Mouse (Mus musculus) liver, embryonic 14.5 days (tissue): ENCODE measurements around the gene Itgb1. TPM values are rescaled to one million over a fixed set of nuclear protein-coding genes. Genes with fewer than 3 reads are reported as not detected.

Source experiments
- ATAC-seq: fragments of 200-750 bp; cut with Nextera tagmentation; 2 replicates; pipeline ENCODE4 v1.8.0; 2017; ENCODE audit warnings: moderate number of reproducible peaks, mild to moderate bottlenecking, moderate library complexity; ENCODE audit not compliant: insufficient read depth
- DNase-seq, 3 experiments: peaks; one replicate each; pipeline ENCODE4 v3.0.0-alpha.2; 2012 to 2013; ENCODE audit warnings: low read depth in 3 of 3, low spot score in 3 of 3
- H3K27ac ChIP-seq: fragments of 300-500 bp; sonication (generic); 2 replicates; pipeline ENCODE4 v1.5.1; 2014; ENCODE audit warnings: moderate library complexity, mild to moderate bottlenecking, control low read depth, inconsistent platforms
- H3K27me3 ChIP-seq: fragments of 300-500 bp; sonication (generic); 2 replicates; pipeline ENCODE4 v1.6.1; 2014; ENCODE audit warnings: mild to moderate bottlenecking, low read length, moderate library complexity; ENCODE audit not compliant: control insufficient read depth, insufficient read depth
- H3K36me3 ChIP-seq: fragments of 300-500 bp; sonication (generic); replicated peaks from 2 replicates; pipeline ENCODE4 v1.6.1; 2014; ENCODE audit warnings: low read depth; ENCODE audit not compliant: control insufficient read depth, insufficient read depth
- H3K4me1 ChIP-seq, 2 experiments: fragments of 200-500 bp in 1 of 2; fragments of 300-500 bp in 1 of 2; sonication (generic) in 1 of 2; replicated peaks; 2 replicates each; pipeline ENCODE4 v1.6.1; 2012 to 2014; ENCODE audit warnings: antibody characterized with exemption in 1 of 2, inconsistent platforms in 1 of 2, low read length in 1 of 2; ENCODE audit not compliant: control insufficient read depth in 2 of 2, insufficient read depth in 2 of 2
- H3K4me2 ChIP-seq: fragments of 300-500 bp; sonication (generic); 2 replicates; pipeline ENCODE4 v1.6.1; 2014; ENCODE audit warnings: low read depth, mild to moderate bottlenecking, control low read depth, moderate library complexity
- H3K4me3 ChIP-seq, 2 experiments: fragments of 200-500 bp in 1 of 2; fragments of 300-500 bp in 1 of 2; sonication (generic) in 1 of 2; 2 replicates each; pipeline ENCODE4 v1.5.1; 2012 to 2014; ENCODE audit warnings: low read depth in 2 of 2, low read length in 2 of 2, mild to moderate bottlenecking in 2 of 2, control low read depth in 1 of 2, inconsistent platforms in 1 of 2, moderate library complexity in 1 of 2; ENCODE audit not compliant: insufficient read depth in 1 of 2
- H3K9ac ChIP-seq: fragments of 300-500 bp; sonication (generic); replicated peaks from 2 replicates; pipeline ENCODE4 v1.6.1; 2014; ENCODE audit warnings: mild to moderate bottlenecking, control low read depth, moderate library complexity
- H3K9me3 ChIP-seq: fragments of 300-500 bp; sonication (generic); 2 replicates; pipeline ENCODE4 v1.6.1; 2016; ENCODE audit warnings: low read length, mixed read lengths; ENCODE audit not compliant: control insufficient read depth
- CTCF ChIP-seq: IDR thresholded peaks from 2 replicates; pipeline ENCODE4 v1.5.1; 2016; ENCODE audit warnings: antibody characterized with exemption, low read depth, control low read depth
- EP300 ChIP-seq: IDR thresholded peaks from 2 replicates; pipeline ENCODE4 v1.6.1; 2016; ENCODE audit warnings: antibody characterized with exemption, low read depth
- WGBS: fragments of 180-500 bp; shearing (Covaris S2); extraction: QIAGEN DNeasy Blood & Tissue Kit; methylation state at CpG from one replicate; pipeline ENCODE4 v1.1.7; 2014; ENCODE audit not compliant: insufficient replicate concordance; 5-methylcytosine and 5-hydroxymethylcytosine counted together
- polyA plus RNA-seq, 2 experiments: library from polyadenylated mRNA; depleted of rRNA in 1 of 2; stranded (reverse) in 1 of 2; unstranded in 1 of 2; fragments of >200 nt; fragmentation: Nextera tagmentation in 1 of 2; extraction: Ambion mirVana in 1 of 2; gene quantifications; 2 replicates each; pipeline versions ENCODE4 v1.2.1 to v1.2.3; 2012 to 2014

The Itgb1 gene
- polyA plus RNA-seq, 2 experiments: 42.4 to 74.1 TPM

GRCm38 (mm10) chr8:128681970-128682369 lies 3.5 kb upstream of the Itgb1 start:
- Histone ChIP-seq H3K9me3 (no peaks in the 10 kb centered on the region), H3K4me1 (peaks cover 5 to 11% of the 10 kb centered on the region in 2 experiments; a peak in 3 of 4 replicates), H3K27me3 (no peaks in the 10 kb centered on the region), H3K9ac (no peak overlapping the region), H3K36me3 (no peaks in the 10 kb centered on the region), H3K27ac (no peak overlapping the region), H3K4me2 (no peak overlapping the region), H3K4me3 (no peak overlapping the region)
- DNase-seq (no peak), ATAC-seq (no peak)
- TF ChIP-seq CTCF (no peak), EP300 (no peak)
- WGBS: 70% methylated on average over 3 of the region's 3 CpGs

GRCm38 (mm10) chr8:128684609-128685506 lies 596 bp upstream of the Itgb1 start:
- Histone ChIP-seq H3K9me3 (no peaks in the 10 kb centered on the region), H3K4me1 (peaks cover 12 to 17% of the 10 kb centered on the region in 2 experiments), H3K4me2 (peak overlapping the region; percentile 71), H3K27me3 (no peaks in the 10 kb centered on the region), H3K27ac (peak overlapping the region; percentile 82), H3K9ac (peak overlapping the region; percentile 94), H3K4me3 (peak overlapping the region; percentile 72 to 75), H3K36me3 (no peaks in the 10 kb centered on the region)
- ATAC-seq: peak; percentile 78
- no peak for DNase-seq
- 6% methylated on average over 25 of the region's 25 CpGs for WGBS
- TF ChIP-seq CTCF: no peak
- TF ChIP-seq EP300: no peak

- H3K4me3 ChIP-seq: peak overlapping the region; percentile 75 to 91
- 0% methylated on average over 2 of the region's 2 CpGs for WGBS
- no peaks in the 10 kb centered on the region for H3K9me3 ChIP-seq
- TF ChIP-seq CTCF (no peak), EP300 (no peak)
- H3K4me1 ChIP-seq: peaks cover 22% of the 10 kb centered on the region in 2 experiments
- peak overlapping the region; percentile 82 for H3K27ac ChIP-seq
- ATAC-seq (no peak), DNase-seq (no peak)
- H3K36me3 ChIP-seq: no peaks in the 10 kb centered on the region
- H3K9ac ChIP-seq: peak overlapping the region; percentile 94
- no peaks in the 10 kb centered on the region for H3K27me3 ChIP-seq
- H3K4me2 ChIP-seq: peak overlapping the region; percentile 71
Observed at GRCm38 (mm10) chr8:128686429-128686990, 1.1 kb downstream of the Itgb1 start.

GRCm38 (mm10) chr8:128688679-128689078 lies 3.2 kb downstream of the Itgb1 start:
- TF ChIP-seq CTCF (no peak), EP300 (peak; percentile 93)
- Histone ChIP-seq H3K27me3 (no peaks in the 10 kb centered on the region), H3K4me2 (peak overlapping the region; percentile 71), H3K27ac (peak overlapping the region; percentile 46; the same call in 1 of the 2 replicates), H3K36me3 (no peaks in the 10 kb centered on the region), H3K9me3 (no peaks in the 10 kb centered on the region), H3K9ac (no peak overlapping the region; the same call in 1 of the 2 replicates), H3K4me3 (no peak overlapping the region), H3K4me1 (peaks cover 28 to 30% of the 10 kb centered on the region in 2 experiments)
- WGBS: 11% methylated on average over 3 of the region's 3 CpGs
- peak; percentile 17 for ATAC-seq
- peak; percentile 42 to 65 (median 55) for DNase-seq

- DNase-seq (peak; percentile 52 to 56 (median 53)), ATAC-seq (0 out of 2 replicates have a peak, but pooled peaks have one; percentile 7)
- H3K4me1 ChIP-seq: peaks cover 30 to 31% of the 10 kb centered on the region in 2 experiments
- TF ChIP-seq EP300: peak; percentile 71
- no peak for TF ChIP-seq CTCF
- H3K4me2 ChIP-seq: peak overlapping the region; percentile 53
- H3K36me3 ChIP-seq: no peaks in the 10 kb centered on the region
- no peaks in the 10 kb centered on the region for H3K27me3 ChIP-seq
- 76% methylated on average over 1 of the region's 1 CpGs for WGBS
- no peaks in the 10 kb centered on the region for H3K9me3 ChIP-seq
- H3K4me3 ChIP-seq: no peak overlapping the region
- peak overlapping the region; percentile 53 for H3K27ac ChIP-seq
- no peak overlapping the region for H3K9ac ChIP-seq
Observed at GRCm38 (mm10) chr8:128690056-128690455, 4.6 kb downstream of the Itgb1 start.
